Mouse (Mus musculus): ENCODE results near the gene Chd9. TPM values are rescaled to one million over a fixed set of nuclear protein-coding genes. Genes with fewer than 3 reads are reported as not detected.
"Not testable (repeated sequence)": the region's sequence is repeated elsewhere in the genome, so short reads cannot be mapped to it uniquely, and the experiment has no call there.

Gene Chd9
- polyA plus RNA-seq, 1 experiment: 222 TPM

DNA sequence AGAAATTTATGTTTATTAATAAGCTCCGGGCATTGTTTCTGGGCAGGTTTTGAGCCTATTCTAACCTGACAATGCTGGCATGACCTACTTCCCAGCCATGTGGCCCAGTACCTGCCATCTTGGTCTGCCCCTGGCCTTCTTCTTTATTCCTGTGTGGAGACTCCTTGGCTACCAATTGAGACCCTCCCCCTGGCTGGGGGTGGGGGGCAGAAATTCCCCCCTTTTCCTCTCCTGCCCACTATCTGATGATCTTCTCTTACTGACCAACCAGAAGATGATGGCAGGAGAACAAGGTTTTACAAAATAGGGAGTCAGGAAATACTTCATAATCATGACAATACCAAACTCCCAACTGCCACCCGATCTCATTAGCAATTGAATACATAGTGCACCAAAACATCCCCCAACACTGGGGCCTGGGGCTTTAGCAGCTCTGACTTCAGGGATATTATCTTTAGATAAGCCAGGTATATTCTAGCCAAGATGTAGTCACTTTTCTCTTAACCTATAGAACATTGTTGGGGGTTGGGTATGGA lies 76.1 kb downstream of the Chd9 start:
- no peak for DNase-seq (ENCODE audit: extremely low spot score in 1 of 2, low spot score in 1 of 2)

DNA sequence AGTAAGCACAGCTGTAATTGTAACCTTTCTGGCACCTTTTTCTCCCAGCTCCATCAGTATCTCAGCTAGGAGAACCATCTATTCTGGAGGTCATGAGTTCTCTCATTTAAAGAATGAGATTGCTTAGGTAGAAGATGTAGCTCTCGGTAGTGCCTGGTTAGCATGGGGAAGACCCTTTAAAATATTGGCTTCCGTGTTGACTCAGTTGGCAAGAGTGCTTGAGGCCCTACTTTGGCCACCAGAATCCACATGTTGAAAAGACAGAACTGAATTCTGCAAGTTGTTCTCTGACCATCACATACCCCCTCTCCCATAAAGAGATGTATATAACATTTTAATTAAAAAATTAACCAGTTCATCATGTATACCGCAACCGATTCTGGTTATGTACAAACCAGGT lies 78.8 kb downstream of the Chd9 start:
- DNase-seq (ENCODE audit: extremely low spot score in 1 of 2, low spot score in 1 of 2): no peak

DNA sequence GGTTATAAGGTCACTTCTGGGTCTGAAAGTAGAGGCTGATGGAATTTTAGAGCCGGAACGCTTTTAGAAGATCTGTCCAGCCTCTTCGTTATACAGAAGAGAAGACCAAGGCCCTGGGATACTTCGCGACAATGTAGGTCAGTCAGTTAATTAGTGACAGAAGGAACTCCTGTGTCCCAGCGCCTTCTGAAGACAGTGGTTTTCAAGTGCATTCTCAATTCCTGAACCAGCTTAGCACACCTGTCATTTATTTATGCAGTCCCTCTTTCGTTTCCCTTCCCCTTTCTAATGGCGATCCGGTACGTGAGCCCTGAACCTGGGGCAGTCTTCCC lies 79.3 kb downstream of the Chd9 start:
- DNase-seq (ENCODE audit: extremely low spot score in 1 of 2, low spot score in 1 of 2): no peak

- DNase-seq (ENCODE audit: extremely low spot score in 1 of 2, low spot score in 1 of 2): peak; percentile 80 to 89
These were observed 79.8 kb downstream of the Chd9 start for GRCm38 (mm10) chr8:90907848-90908551.

GRCm38 (mm10) chr8:90908580-90909471 lies 80.7 kb downstream of the Chd9 start:
- DNase-seq (ENCODE audit: extremely low spot score in 1 of 2, low spot score in 1 of 2): peak; percentile 18 to 47

- no peak for DNase-seq (ENCODE audit: extremely low spot score in 1 of 2, low spot score in 1 of 2)
These were observed 95.2 kb downstream of the Chd9 start for GRCm38 (mm10) chr8:90923158-90923905.

- DNase-seq (ENCODE audit: extremely low spot score in 1 of 2, low spot score in 1 of 2): no peak
These were observed 100.3 kb downstream of the Chd9 start for GRCm38 (mm10) chr8:90928412-90928811.

DNA sequence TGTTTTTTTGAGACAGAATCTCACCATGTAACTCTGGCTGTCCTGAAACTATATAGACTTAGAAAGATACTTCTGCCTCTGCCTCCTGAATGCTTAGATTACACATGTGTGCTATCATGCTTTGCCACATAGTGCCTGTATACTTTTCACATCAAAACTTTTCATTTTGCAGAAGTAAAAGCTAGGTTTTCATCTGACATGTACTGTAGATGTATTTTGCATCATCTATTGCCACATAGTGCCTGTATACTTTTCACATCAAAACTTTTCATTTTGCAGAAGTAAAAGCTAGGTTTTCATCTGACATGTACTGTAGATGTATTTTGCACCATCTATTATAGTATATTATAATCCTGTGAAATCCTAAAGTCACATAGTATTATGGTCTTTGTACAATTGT lies 102.0 kb downstream of the Chd9 start:
- DNase-seq (ENCODE audit: extremely low spot score in 1 of 2, low spot score in 1 of 2): not testable (repeated sequence)

GRCm38 (mm10) chr8:90932934-90933333 lies 104.8 kb downstream of the Chd9 start:
- no peak for DNase-seq (ENCODE audit: extremely low spot score in 1 of 2, low spot score in 1 of 2)

DNA sequence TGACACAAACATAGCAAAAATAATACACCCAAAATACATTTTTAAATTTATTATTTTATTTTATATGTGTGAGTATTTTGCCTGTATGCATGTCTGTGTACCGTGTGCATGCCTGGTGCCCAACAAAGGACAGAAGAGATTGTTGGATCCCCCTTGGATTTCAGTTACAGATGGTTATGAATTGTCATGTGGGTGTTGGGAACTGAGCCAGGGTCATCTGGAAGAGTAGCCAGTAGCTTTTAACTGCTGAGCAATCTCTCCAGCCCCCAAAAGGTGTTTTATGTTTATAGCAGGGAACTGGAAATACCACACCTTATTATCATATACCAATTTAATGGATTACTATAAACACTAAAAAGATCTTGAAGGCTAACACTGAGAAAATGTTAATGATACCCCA lies 106.6 kb downstream of the Chd9 start:
- DNase-seq (ENCODE audit: extremely low spot score in 1 of 2, low spot score in 1 of 2): no peak

GRCm38 (mm10) chr8:90936840-90937239 lies 108.7 kb downstream of the Chd9 start:
- DNase-seq (ENCODE audit: extremely low spot score in 1 of 2, low spot score in 1 of 2): no peak

GRCm38 (mm10) chr8:90938352-90938930 lies 110.3 kb downstream of the Chd9 start:
- DNase-seq (ENCODE audit: extremely low spot score in 1 of 2, low spot score in 1 of 2): no peak

GRCm38 (mm10) chr8:90939867-90940266 lies 111.7 kb downstream of the Chd9 start:
- DNase-seq (ENCODE audit: extremely low spot score in 1 of 2, low spot score in 1 of 2): no peak

DNA sequence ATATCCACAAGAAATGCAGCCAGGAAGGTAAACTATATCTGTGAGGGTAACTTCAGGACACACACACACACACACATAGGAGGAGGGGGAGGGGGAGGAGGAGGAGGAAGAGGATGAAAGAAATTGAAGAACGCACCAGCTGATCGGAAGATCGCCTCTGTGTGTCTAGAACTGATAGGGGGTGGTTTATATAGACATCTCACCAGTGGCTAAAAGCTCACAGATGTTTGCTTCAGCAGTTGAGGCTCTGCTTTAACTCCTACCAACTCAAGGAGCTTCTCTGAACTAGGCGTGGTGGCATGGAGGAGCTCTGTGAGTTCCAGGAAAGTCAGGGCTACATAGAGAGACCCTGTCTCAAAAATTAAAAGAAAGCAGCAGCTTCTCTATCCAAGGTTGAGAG lies 115.6 kb downstream of the Chd9 start:
- DNase-seq (ENCODE audit: extremely low spot score in 1 of 2, low spot score in 1 of 2): no peak

DNA sequence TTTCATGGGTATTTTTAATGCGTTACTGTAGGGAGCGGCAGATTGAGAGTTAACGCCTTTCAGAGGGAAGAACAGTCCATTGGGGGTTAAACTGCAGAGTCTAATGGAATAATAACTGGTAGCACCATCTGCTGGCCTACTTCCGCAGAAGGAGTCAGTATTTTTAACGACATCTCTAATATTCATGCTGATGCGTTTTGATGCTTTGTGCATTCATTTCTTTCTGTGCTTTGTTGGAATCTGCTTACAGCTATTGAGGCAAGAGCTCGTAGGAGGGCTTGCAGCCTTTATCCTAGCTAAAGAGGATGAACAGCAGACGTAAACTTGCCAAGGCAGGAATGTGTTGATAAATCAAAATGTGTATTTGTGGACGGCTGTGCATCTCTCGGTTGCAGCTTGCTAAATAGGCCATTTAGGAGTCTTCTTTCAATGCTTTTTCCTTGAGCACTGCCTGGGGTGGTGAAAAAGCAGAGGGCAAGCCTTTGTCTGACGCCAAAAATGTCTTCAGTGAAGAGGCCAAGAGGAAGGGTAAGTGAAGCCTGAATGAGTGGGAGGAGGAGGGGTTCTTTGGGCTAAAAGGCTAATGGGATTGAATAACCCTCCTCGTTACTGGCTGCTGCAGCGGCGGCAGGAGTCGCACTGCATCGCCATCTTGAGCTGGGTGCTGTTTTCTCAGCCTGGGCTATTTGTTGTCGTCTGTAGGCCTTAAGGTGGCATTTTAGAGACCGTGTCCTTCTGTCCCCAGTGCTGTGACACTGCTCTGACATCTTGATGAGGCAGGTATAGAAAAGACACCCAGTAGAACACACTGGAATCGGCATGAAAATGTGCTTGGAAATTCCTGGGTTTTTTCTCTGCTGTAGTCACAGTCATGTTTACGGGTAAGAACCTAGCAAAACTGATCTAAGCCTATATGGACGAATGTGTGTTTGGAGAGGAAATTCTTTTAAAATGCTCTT lies 126.9 kb downstream of the Chd9 start:
- peak; percentile 66 to 81 for DNase-seq (ENCODE audit: extremely low spot score in 1 of 2, low spot score in 1 of 2)

DNA sequence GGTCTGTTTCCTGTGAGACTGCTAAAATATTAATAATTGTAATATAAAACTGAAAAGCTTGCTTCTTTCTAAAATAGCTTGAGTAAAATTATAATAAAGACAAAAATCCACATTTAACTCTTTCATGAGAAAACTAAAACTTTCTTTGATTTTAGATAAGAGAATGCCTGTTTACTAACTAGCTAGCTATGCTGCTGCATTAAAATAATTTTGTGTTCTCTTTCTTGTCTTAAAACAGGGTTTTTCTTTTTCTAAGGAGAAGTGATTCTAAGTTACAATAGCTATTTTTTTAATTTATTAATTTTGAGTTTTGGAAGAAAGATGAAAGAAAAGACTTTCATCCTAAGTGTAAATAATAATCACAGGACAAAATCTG lies 127.6 kb downstream of the Chd9 start:
- DNase-seq (ENCODE audit: extremely low spot score in 1 of 2, low spot score in 1 of 2): no peak

GRCm38 (mm10) chr8:90956390-90956789 lies 128.2 kb downstream of the Chd9 start:
- no peak for DNase-seq (ENCODE audit: extremely low spot score in 1 of 2, low spot score in 1 of 2)

DNA sequence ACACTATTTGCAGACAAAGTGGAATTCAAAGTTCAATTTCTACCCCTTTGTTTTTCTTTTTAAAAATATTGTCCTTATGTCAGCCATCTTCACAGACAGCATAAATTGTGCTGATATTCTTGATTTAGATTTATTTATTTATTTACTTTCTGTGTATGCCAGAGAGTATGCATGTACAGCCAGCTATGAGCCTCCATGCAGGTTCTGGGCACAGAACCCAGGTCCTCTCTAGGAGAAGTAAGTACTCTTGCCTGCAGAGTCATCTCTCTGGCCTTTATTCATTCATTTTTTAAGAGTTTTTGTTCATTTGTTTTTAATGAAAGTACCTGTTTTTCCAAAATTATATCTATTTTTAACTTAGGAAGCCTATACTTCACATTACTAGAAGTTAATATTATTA lies 129.6 kb downstream of the Chd9 start:
- DNase-seq (ENCODE audit: extremely low spot score in 1 of 2, low spot score in 1 of 2): no peak

DNA sequence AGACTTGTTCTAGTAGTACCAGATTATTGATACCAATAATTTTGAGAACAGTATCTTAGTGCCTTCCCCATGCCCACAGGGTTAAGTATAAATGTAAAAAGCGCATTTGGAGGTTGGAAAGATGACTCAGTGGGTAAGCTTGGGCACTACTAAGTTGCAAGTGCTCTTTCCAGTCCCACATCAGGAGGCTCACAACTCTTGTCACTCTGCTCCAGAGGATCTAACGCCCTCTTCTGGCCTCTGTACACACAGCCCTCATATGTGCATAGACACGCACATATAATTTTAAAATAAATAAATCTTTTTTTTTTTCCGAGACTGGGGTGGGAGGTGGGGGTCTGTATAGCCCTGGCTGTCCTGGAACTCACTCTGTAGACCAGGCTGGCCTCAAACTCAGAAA lies 131.6 kb downstream of the Chd9 start:
- no peak for DNase-seq (ENCODE audit: extremely low spot score in 1 of 2, low spot score in 1 of 2)

DNA sequence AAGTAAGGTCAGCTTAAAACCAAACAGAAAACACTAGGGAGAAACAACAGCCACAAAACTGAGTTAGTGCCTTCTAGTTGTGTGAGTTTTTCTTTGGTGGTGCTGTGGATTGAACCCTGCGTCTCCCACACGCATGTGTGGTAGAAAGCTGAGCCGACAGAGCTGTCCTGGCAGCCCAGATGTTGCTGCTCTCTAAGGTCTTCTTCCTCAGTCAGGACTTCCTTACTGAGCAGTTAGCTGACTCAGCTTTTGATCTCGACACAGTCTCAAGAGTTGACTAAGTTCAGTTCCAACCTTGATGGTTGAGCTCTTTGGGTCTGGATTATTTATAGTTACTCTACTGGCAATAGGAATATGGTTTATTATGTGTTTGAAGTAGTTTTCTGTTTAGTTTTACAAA lies 133.5 kb downstream of the Chd9 start:
- DNase-seq (ENCODE audit: extremely low spot score in 1 of 2, low spot score in 1 of 2): no peak

Data from frontal cortex, adult 2 months (tissue).